Mouse (Mus musculus): ENCODE results near the gene Mpg. TPM values are rescaled to one million over a fixed set of nuclear protein-coding genes. Genes with fewer than 3 reads are reported as not detected.

The Mpg gene
- polyA plus RNA-seq, 1 experiment: 20.7 TPM

GRCm38 (mm10) chr11:32201922-32202685 lies 24.2 kb upstream of the Mpg start:
- Histone ChIP-seq H3K27ac (ENCODE audit: insufficient read depth, low read length) (no peak overlapping the region), H3K4me3 (ENCODE audit: insufficient read depth, low read length) (no peak overlapping the region), H3K4me1 (ENCODE audit: control insufficient read depth, insufficient read depth, low read length) (no peaks in the 10 kb centered on the region)
- TF ChIP-seq POLR2A (IDR thresholded peaks at IDR 0.05; ENCODE audit: low read depth, low read length) (no peak), CTCF (IDR thresholded peaks at IDR 0.05; ENCODE audit: borderline replicate concordance, insufficient read depth, low read length) (no peak)

- Histone ChIP-seq H3K4me3 (ENCODE audit: insufficient read depth, low read length) (peak within 1 kb of the TSS; percentile 71), H3K27ac (ENCODE audit: insufficient read depth, low read length) (no peak within 1 kb of the TSS), H3K4me1 (ENCODE audit: control insufficient read depth, insufficient read depth, low read length) (no peaks in the 10 kb centered on the region)
- TF ChIP-seq POLR2A (IDR thresholded peaks at IDR 0.05; ENCODE audit: low read depth, low read length) (peak; percentile 84), CTCF (IDR thresholded peaks at IDR 0.05; ENCODE audit: borderline replicate concordance, insufficient read depth, low read length) (peak; percentile 46; the same call in 1 of the 2 replicates)
Measured at GRCm38 (mm10) chr11:32205058-32205873, 21.0 kb upstream of the Mpg start, which contains the start of gene Snrnp25. TSS of gene Snrnp25 (plus strand) at chr11:32205415.

GRCm38 (mm10) chr11:32210623-32211022 lies 15.7 kb upstream of the Mpg start:
- no peak for TF ChIP-seq POLR2A (IDR thresholded peaks at IDR 0.05; ENCODE audit: low read depth, low read length)
- TF ChIP-seq CTCF (IDR thresholded peaks at IDR 0.05; ENCODE audit: borderline replicate concordance, insufficient read depth, low read length): no peak
- Histone ChIP-seq H3K4me1 (ENCODE audit: control insufficient read depth, insufficient read depth, low read length) (no peaks in the 10 kb centered on the region), H3K27ac (ENCODE audit: insufficient read depth, low read length) (no peak overlapping the region), H3K4me3 (ENCODE audit: insufficient read depth, low read length) (no peak overlapping the region)

- H3K4me1 ChIP-seq (ENCODE audit: control insufficient read depth, insufficient read depth, low read length): peaks cover 13% of the 10 kb centered on the region
- TF ChIP-seq CTCF (IDR thresholded peaks at IDR 0.05; ENCODE audit: borderline replicate concordance, insufficient read depth, low read length) (no peak), POLR2A (IDR thresholded peaks at IDR 0.05; ENCODE audit: low read depth, low read length) (no peak)
- H3K27ac ChIP-seq (ENCODE audit: insufficient read depth, low read length): no peak overlapping the region
- H3K4me3 ChIP-seq (ENCODE audit: insufficient read depth, low read length): no peak overlapping the region
Measured at GRCm38 (mm10) chr11:32215372-32216162, 10.7 kb upstream of the Mpg start.

GRCm38 (mm10) chr11:32216851-32217250 lies 9.5 kb upstream of the Mpg start:
- H3K4me1 ChIP-seq (ENCODE audit: control insufficient read depth, insufficient read depth, low read length): peaks cover 13% of the 10 kb centered on the region
- TF ChIP-seq POLR2A (IDR thresholded peaks at IDR 0.05; ENCODE audit: low read depth, low read length) (no peak), CTCF (IDR thresholded peaks at IDR 0.05; ENCODE audit: borderline replicate concordance, insufficient read depth, low read length) (peak; percentile 72; the same call in 1 of the 2 replicates)
- no peak overlapping the region for H3K4me3 ChIP-seq (ENCODE audit: insufficient read depth, low read length)
- H3K27ac ChIP-seq (ENCODE audit: insufficient read depth, low read length): no peak overlapping the region

GRCm38 (mm10) chr11:32218501-32219050 lies 7.7 kb upstream of the Mpg start:
- Histone ChIP-seq H3K4me1 (ENCODE audit: control insufficient read depth, insufficient read depth, low read length) (peaks cover 20% of the 10 kb centered on the region), H3K27ac (ENCODE audit: insufficient read depth, low read length) (no peak overlapping the region), H3K4me3 (ENCODE audit: insufficient read depth, low read length) (no peak overlapping the region)
- TF ChIP-seq POLR2A (IDR thresholded peaks at IDR 0.05; ENCODE audit: low read depth, low read length) (no peak), CTCF (IDR thresholded peaks at IDR 0.05; ENCODE audit: borderline replicate concordance, insufficient read depth, low read length) (no peak)

- TF ChIP-seq POLR2A (IDR thresholded peaks at IDR 0.05; ENCODE audit: low read depth, low read length): no peak
- no peak for TF ChIP-seq CTCF (IDR thresholded peaks at IDR 0.05; ENCODE audit: borderline replicate concordance, insufficient read depth, low read length)
- H3K27ac ChIP-seq (ENCODE audit: insufficient read depth, low read length): no peak overlapping the region
- peaks cover 20% of the 10 kb centered on the region for H3K4me1 ChIP-seq (ENCODE audit: control insufficient read depth, insufficient read depth, low read length)
- H3K4me3 ChIP-seq (ENCODE audit: insufficient read depth, low read length): no peak overlapping the region
Measured at GRCm38 (mm10) chr11:32219287-32219686, 7.0 kb upstream of the Mpg start.

- H3K4me1 ChIP-seq (ENCODE audit: control insufficient read depth, insufficient read depth, low read length): peaks cover 27% of the 10 kb centered on the region
- TF ChIP-seq POLR2A (IDR thresholded peaks at IDR 0.05; ENCODE audit: low read depth, low read length) (no peak), CTCF (IDR thresholded peaks at IDR 0.05; ENCODE audit: borderline replicate concordance, insufficient read depth, low read length) (no peak)
- peak overlapping the region; percentile 93 for H3K4me3 ChIP-seq (ENCODE audit: insufficient read depth, low read length)
- H3K27ac ChIP-seq (ENCODE audit: insufficient read depth, low read length): 0 out of 2 replicates have a peak overlapping the region, but pooled peaks have one; percentile 89
Measured at GRCm38 (mm10) chr11:32220607-32221224, 5.6 kb upstream of the Mpg start.

All from embryonic fibroblast, embryonic 13.5 days (primary cell).